Mouse (Mus musculus): Measurements from ENCODE around the gene Csf2rb. TPM values are rescaled to one million over a fixed set of nuclear protein-coding genes. Genes with fewer than 3 reads are reported as not detected.

Gene Csf2rb
- polyA plus RNA-seq, 1 experiment from 2014 or later, result 0.91 TPM

GRCm38 (mm10) chr15:78385564-78385963, 60.0 kb downstream of the Csf2rb start:
- WGBS, result 100% methylated on average over 1 of the region's 1 CpGs
- Histone ChIP-seq H3K9me3 (no peaks in the 10 kb centered on the region), H3K9ac (no peak overlapping the region), H3K4me3 (replicated peaks) (no peak overlapping the region), H3K27ac (no peak overlapping the region), H3K4me2 (no peak overlapping the region), H3K27me3 (no peaks in the 10 kb centered on the region), H3K36me3 (replicated peaks) (no peaks in the 10 kb centered on the region), H3K4me1 (no peaks in the 10 kb centered on the region)
- ATAC-seq (ENCODE audit: low FRiP score), result no peak

GRCm38 (mm10) chr15:78390855-78391254, 65.3 kb downstream of the Csf2rb start:
- WGBS, result 87% methylated on average over 3 of the region's 3 CpGs
- ATAC-seq (ENCODE audit: low FRiP score), result no peak
- no peak overlapping the region for H3K27ac ChIP-seq
- H3K4me1 ChIP-seq, result no peaks in the 10 kb centered on the region
- no peaks in the 10 kb centered on the region for H3K9me3 ChIP-seq
- H3K4me3 ChIP-seq (replicated peaks), result no peak overlapping the region
- no peaks in the 10 kb centered on the region for H3K27me3 ChIP-seq
- H3K36me3 ChIP-seq (replicated peaks), result no peaks in the 10 kb centered on the region
- H3K9ac ChIP-seq, result no peak overlapping the region
- H3K4me2 ChIP-seq, result no peak overlapping the region

GRCm38 (mm10) chr15:78395478-78395962, 70.0 kb downstream of the Csf2rb start, which contains the start of gene Tex33:
TSS of gene Tex33 (minus strand) at chr15:78395912.
- Histone ChIP-seq H3K27ac (no peak within 1 kb of the TSS), H3K9me3 (no peaks in the 10 kb centered on the region), H3K27me3 (no peaks in the 10 kb centered on the region), H3K4me1 (no peaks in the 10 kb centered on the region), H3K4me3 (replicated peaks) (no peak within 1 kb of the TSS), H3K9ac (no peak within 1 kb of the TSS), H3K36me3 (replicated peaks) (no peaks in the 10 kb centered on the region), H3K4me2 (no peak within 1 kb of the TSS)
- 84% methylated on average over 8 of the region's 8 CpGs for WGBS
- no peak for ATAC-seq (ENCODE audit: low FRiP score)

- Histone ChIP-seq H3K9ac (no peak overlapping the region), H3K27me3 (no peaks in the 10 kb centered on the region), H3K4me1 (peaks cover 31% of the 10 kb centered on the region), H3K27ac (no peak overlapping the region), H3K36me3 (replicated peaks) (no peaks in the 10 kb centered on the region), H3K4me2 (no peak overlapping the region), H3K9me3 (no peaks in the 10 kb centered on the region), H3K4me3 (replicated peaks) (no peak overlapping the region)
- ATAC-seq (ENCODE audit: low FRiP score), result no peak
- 89% methylated on average over 6 of the region's 6 CpGs for WGBS
These were observed 75.8 kb downstream of the Csf2rb start for GRCm38 (mm10) chr15:78401345-78401744.

- Histone ChIP-seq H3K9ac (no peak overlapping the region), H3K4me1 (peaks cover 33% of the 10 kb centered on the region), H3K27ac (no peak overlapping the region), H3K4me2 (no peak overlapping the region), H3K36me3 (replicated peaks) (no peaks in the 10 kb centered on the region), H3K4me3 (replicated peaks) (no peak overlapping the region), H3K9me3 (no peaks in the 10 kb centered on the region), H3K27me3 (no peaks in the 10 kb centered on the region)
- ATAC-seq (ENCODE audit: low FRiP score), result no peak
- WGBS, result 74% methylated on average over 4 of the region's 4 CpGs
These were observed 76.4 kb downstream of the Csf2rb start for GRCm38 (mm10) chr15:78401921-78402320.

GRCm38 (mm10) chr15:78402423-78402822, 76.9 kb downstream of the Csf2rb start:
- 85% methylated on average over 7 of the region's 7 CpGs for WGBS
- Histone ChIP-seq H3K4me2 (no peak overlapping the region), H3K27ac (no peak overlapping the region), H3K9me3 (no peaks in the 10 kb centered on the region), H3K27me3 (no peaks in the 10 kb centered on the region), H3K4me1 (peaks cover 38% of the 10 kb centered on the region), H3K4me3 (replicated peaks) (no peak overlapping the region), H3K9ac (no peak overlapping the region), H3K36me3 (replicated peaks) (no peaks in the 10 kb centered on the region)
- ATAC-seq (ENCODE audit: low FRiP score), result no peak

- Histone ChIP-seq H3K9me3 (no peaks in the 10 kb centered on the region), H3K9ac (no peak overlapping the region), H3K27ac (no peak overlapping the region), H3K36me3 (replicated peaks) (no peaks in the 10 kb centered on the region), H3K4me3 (replicated peaks) (no peak overlapping the region), H3K27me3 (peaks cover 5% of the 10 kb centered on the region), H3K4me2 (no peak overlapping the region), H3K4me1 (peaks cover 42% of the 10 kb centered on the region)
- no peak for ATAC-seq (ENCODE audit: low FRiP score)
- 44% methylated on average over 3 of the region's 3 CpGs for WGBS
These were observed 77.8 kb downstream of the Csf2rb start for GRCm38 (mm10) chr15:78403301-78403741.

Small RNAs within 50 kb of the gene (microRNA-seq; reads per million reads assigned to microRNA genes)
- gene Mir7676-1 (not detected), gene Mir7676-2 (not detected)

Other genes starting within 250 kb of the Csf2rb start
- gene Cacng2, start 205.7 kb upstream of the Csf2rb start, polyA plus RNA-seq (2016; fragmentation: Nextera tagmentation; extraction: Ambion mirVana), result 2.2 and 2.5 TPM in 2 replicates
- 127 and 131 TPM in 2 replicates for gene Ift27, start 151.6 kb upstream of the Csf2rb start, polyA plus RNA-seq (2016; fragmentation: Nextera tagmentation; extraction: Ambion mirVana)
- gene Pvalb, start 119.4 kb upstream of the Csf2rb start, polyA plus RNA-seq (2016; fragmentation: Nextera tagmentation; extraction: Ambion mirVana), result not detected in 2 replicates
- gene Ncf4, start 81.0 kb upstream of the Csf2rb start, polyA plus RNA-seq (2016; fragmentation: Nextera tagmentation; extraction: Ambion mirVana), result 2.6 and 3.2 TPM in 2 replicates
- 0.10 and 0.20 TPM in 2 replicates for gene Csf2rb2, start 20.0 kb upstream of the Csf2rb start, polyA plus RNA-seq (2016; fragmentation: Nextera tagmentation; extraction: Ambion mirVana)
- gene Tex33, start 70.2 kb downstream of the Csf2rb start, polyA plus RNA-seq (2016; fragmentation: Nextera tagmentation; extraction: Ambion mirVana), result not detected in 2 replicates
- 10.1 and 10.3 TPM in 2 replicates for gene Tst, start 80.2 kb downstream of the Csf2rb start, polyA plus RNA-seq (2016; fragmentation: Nextera tagmentation; extraction: Ambion mirVana)
- gene Mpst, start 80.7 kb downstream of the Csf2rb start, polyA plus RNA-seq (2016; fragmentation: Nextera tagmentation; extraction: Ambion mirVana), result 1.7 and 2.8 TPM in 2 replicates
- gene Kctd17, start 102.8 kb downstream of the Csf2rb start, polyA plus RNA-seq (2016; fragmentation: Nextera tagmentation; extraction: Ambion mirVana), result 67.3 and 79.6 TPM in 2 replicates
- gene Tmprss6, start 142.9 kb downstream of the Csf2rb start, polyA plus RNA-seq (2016; fragmentation: Nextera tagmentation; extraction: Ambion mirVana), result 0.43 and 1.3 TPM in 2 replicates
- gene Il2rb, start 169.5 kb downstream of the Csf2rb start, polyA plus RNA-seq (2016; fragmentation: Nextera tagmentation; extraction: Ambion mirVana), result not detected in 2 replicates
- 6.2 and 7.6 TPM in 2 replicates for gene C1qtnf6, start 205.7 kb downstream of the Csf2rb start, polyA plus RNA-seq (2016; fragmentation: Nextera tagmentation; extraction: Ambion mirVana)
- 0.32 and 0.35 TPM in 2 replicates for gene Sstr3, start 218.9 kb downstream of the Csf2rb start, polyA plus RNA-seq (2016; fragmentation: Nextera tagmentation; extraction: Ambion mirVana)
- gene Rac2, start 247.0 kb downstream of the Csf2rb start, polyA plus RNA-seq (2016; fragmentation: Nextera tagmentation; extraction: Ambion mirVana), result 2.6 and 4.6 TPM in 2 replicates